Mouse (Mus musculus): ENCODE results near the gene Fam45a.
A peak's percentile ranks its signal among the peaks of the same experiment; 100 is the strongest.
"Not testable (repeated sequence)": the region's sequence is repeated elsewhere in the genome, so short reads cannot be mapped to it uniquely, and the experiment has no call there.

The Fam45a gene

GRCm38 (mm10) chr19:60843324-60843723, 31.9 kb downstream of the Fam45a start:
- no peak for DNase-seq (ENCODE audit: low spot score in 2 of 2)

- DNase-seq (ENCODE audit: low spot score in 2 of 2): no peak
Observed at GRCm38 (mm10) chr19:60845731-60846130, 34.3 kb downstream of the Fam45a start.

GRCm38 (mm10) chr19:60860868-60861700, 49.7 kb downstream of the Fam45a start, which contains the start of gene Sfxn4:
TSS of gene Sfxn4 (minus strand) at chr19:60861479.
- peak; percentile 85 to 87 for DNase-seq (ENCODE audit: low spot score in 2 of 2)

GRCm38 (mm10) chr19:60866169-60866568, 54.8 kb downstream of the Fam45a start:
- not testable (repeated sequence) for DNase-seq (ENCODE audit: low spot score in 2 of 2)

GRCm38 (mm10) chr19:60870489-60870888, 59.1 kb downstream of the Fam45a start:
- no peak for DNase-seq (ENCODE audit: low spot score in 2 of 2)

GRCm38 (mm10) chr19:60871366-60871765, 60.0 kb downstream of the Fam45a start:
- DNase-seq (ENCODE audit: low spot score in 2 of 2): no peak

- no peak for DNase-seq (ENCODE audit: low spot score in 2 of 2)
Observed at GRCm38 (mm10) chr19:60872272-60872671, 60.9 kb downstream of the Fam45a start.

GRCm38 (mm10) chr19:60873501-60873900, 62.1 kb downstream of the Fam45a start:
- DNase-seq (ENCODE audit: low spot score in 2 of 2): no peak

GRCm38 (mm10) chr19:60874064-60874694, 62.8 kb downstream of the Fam45a start, which contains the start of gene Prdx3:
TSS of gene Prdx3 (minus strand) at chr19:60874556.
- peak; percentile 92 to 93 for DNase-seq (ENCODE audit: low spot score in 2 of 2)

GRCm38 (mm10) chr19:60883129-60883528, 71.7 kb downstream of the Fam45a start:
- DNase-seq (ENCODE audit: low spot score in 2 of 2): no peak

All from frontal cortex, postnatal 10 days (tissue).